Mouse (Mus musculus): ENCODE data around the gene Rasgrp4. TPM values are rescaled to one million over a fixed set of nuclear protein-coding genes. Genes with fewer than 3 reads are reported as not detected.

Rasgrp4 gene
- polyA plus RNA-seq, 1 experiment from 2014 or later, result 1.7 TPM

DNA sequence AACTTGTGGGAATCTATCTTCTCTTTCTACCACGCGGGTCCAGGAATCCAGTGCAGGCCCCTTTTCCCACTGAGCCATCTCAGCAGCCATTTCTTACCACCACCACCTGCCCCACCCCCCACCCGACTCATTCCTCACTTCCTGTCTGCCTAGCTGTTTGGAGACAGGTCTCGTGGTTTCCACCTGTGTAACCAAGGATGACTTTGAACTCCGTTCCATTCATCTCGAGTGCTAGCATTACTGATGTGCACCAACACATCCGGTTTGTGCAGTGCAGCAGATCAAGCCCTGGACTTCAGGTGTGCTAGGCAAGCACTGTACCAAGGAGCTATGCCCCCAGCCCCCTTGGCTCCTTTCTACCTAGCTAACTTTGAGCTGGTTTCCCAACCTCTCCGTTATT, 6.8 kb downstream of the Rasgrp4 start:
- 61% methylated on average over 8 of the region's 8 CpGs for WGBS (ENCODE audit: insufficient replicate concordance)
- no peak for DNase-seq

DNA sequence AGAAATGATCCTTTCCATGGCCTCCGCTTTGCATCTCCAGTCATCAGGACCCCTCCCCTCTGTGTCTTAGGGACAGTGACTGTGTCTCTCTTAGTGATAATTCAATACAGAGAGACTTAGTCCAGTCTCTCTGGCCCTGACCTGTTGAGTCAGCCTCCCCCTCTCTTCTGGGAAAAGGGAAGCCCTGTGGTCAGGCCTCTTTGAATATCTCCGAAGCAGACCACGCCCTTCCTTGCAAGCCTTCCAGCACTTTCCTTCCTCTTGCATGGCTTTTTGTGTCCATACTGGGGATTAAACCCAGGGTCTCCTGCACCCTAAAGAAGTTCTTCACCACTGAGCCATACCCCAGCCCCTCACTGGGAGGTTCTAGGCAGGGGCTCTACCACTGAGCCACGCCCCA, 9.4 kb downstream of the Rasgrp4 start:
- no peak for ATAC-seq
- no peak for DNase-seq
- no peak for TF ChIP-seq CTCF (IDR thresholded peaks at IDR 0.05; ENCODE audit: low read depth)
- no peak for TF ChIP-seq EP300 (IDR thresholded peaks at IDR 0.05; ENCODE audit: low read depth)

More for the DNA sequence above, 6.8 kb downstream of the Rasgrp4 start:
- Histone ChIP-seq H3K4me1 (ENCODE audit: insufficient read depth) (peaks cover 4% of the 10 kb centered on the region; the same call in 1 of the 2 replicates), H3K27me3 (ENCODE audit: insufficient read depth, low read length) (no peaks in the 10 kb centered on the region), H3K4me3 (ENCODE audit: low read depth, low read length) (no peak overlapping the region), H3K9me3 (ENCODE audit: low read length) (no peaks in the 10 kb centered on the region), H3K9ac (replicated peaks) (no peak overlapping the region), H3K36me3 (replicated peaks; ENCODE audit: insufficient read depth, low read length) (no peaks in the 10 kb centered on the region), H3K27ac (ENCODE audit: low read depth) (no peak overlapping the region), H3K4me2 (ENCODE audit: low read depth, low read length) (no peak overlapping the region)
- no peak for ATAC-seq
- no peak for TF ChIP-seq EP300 (IDR thresholded peaks at IDR 0.05; ENCODE audit: low read depth)
- TF ChIP-seq CTCF (IDR thresholded peaks at IDR 0.05; ENCODE audit: low read depth), result no peak

DNA sequence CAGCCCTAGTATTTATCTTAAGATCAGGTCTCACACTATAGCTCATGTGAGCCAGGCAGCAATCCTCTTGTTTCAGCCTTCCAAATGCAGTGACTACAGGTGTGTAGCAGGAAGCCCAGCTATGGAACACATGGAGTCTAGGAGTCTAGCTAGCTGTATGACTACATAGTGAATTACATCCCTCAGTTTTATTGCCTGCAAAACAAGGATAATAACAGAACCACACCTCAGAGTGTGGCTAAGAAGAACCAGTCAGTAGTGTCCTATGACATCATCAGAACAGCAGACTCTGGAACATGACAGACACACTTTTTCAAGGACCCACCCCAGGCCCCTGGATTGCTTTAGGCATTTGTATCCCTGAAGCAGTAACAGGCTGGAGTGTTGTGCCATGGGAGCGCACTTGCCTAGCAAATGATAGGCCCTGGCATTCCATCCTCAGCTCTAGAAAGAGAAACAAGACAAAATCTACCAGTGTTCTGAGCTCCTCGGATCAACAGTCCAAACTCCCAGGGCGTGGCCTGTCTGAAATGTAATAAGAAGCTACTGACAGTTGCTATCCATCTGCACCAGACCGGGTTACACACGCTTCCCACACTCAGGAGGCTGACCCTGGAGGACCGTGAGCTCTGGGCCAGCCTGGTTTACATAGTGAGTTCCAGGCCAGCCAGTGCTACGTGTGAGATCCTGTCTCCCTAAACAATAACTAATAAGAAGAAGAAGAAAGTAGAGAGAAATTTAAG, 12.1 kb downstream of the Rasgrp4 start:
- no peaks in the 10 kb centered on the region for H3K27me3 ChIP-seq (ENCODE audit: insufficient read depth, low read length)
- ATAC-seq (no peak), DNase-seq (no peak)
- no peak overlapping the region for H3K4me2 ChIP-seq (ENCODE audit: low read depth, low read length)
- peaks cover 4% of the 10 kb centered on the region; the same call in 1 of the 2 replicates for H3K4me1 ChIP-seq (ENCODE audit: insufficient read depth)
- H3K27ac ChIP-seq (ENCODE audit: low read depth), result no peak overlapping the region
- H3K9me3 ChIP-seq (ENCODE audit: low read length), result no peaks in the 10 kb centered on the region
- H3K9ac ChIP-seq (replicated peaks), result no peak overlapping the region
- TF ChIP-seq EP300 (IDR thresholded peaks at IDR 0.05; ENCODE audit: low read depth) (no peak), CTCF (IDR thresholded peaks at IDR 0.05; ENCODE audit: low read depth) (no peak)
- 70% methylated on average over 7 of the region's 7 CpGs for WGBS (ENCODE audit: insufficient replicate concordance)
- no peak overlapping the region for H3K4me3 ChIP-seq (ENCODE audit: low read depth, low read length)
- no peaks in the 10 kb centered on the region for H3K36me3 ChIP-seq (replicated peaks; ENCODE audit: insufficient read depth, low read length)

More for the DNA sequence above, 9.4 kb downstream of the Rasgrp4 start:
- Histone ChIP-seq H3K9ac (replicated peaks) (no peak overlapping the region), H3K4me1 (ENCODE audit: insufficient read depth) (peaks cover 4% of the 10 kb centered on the region; the same call in 1 of the 2 replicates), H3K27ac (ENCODE audit: low read depth) (no peak overlapping the region), H3K27me3 (ENCODE audit: insufficient read depth, low read length) (no peaks in the 10 kb centered on the region), H3K4me3 (ENCODE audit: low read depth, low read length) (no peak overlapping the region), H3K9me3 (ENCODE audit: low read length) (no peaks in the 10 kb centered on the region), H3K4me2 (ENCODE audit: low read depth, low read length) (no peak overlapping the region), H3K36me3 (replicated peaks; ENCODE audit: insufficient read depth, low read length) (no peaks in the 10 kb centered on the region)
- 61% methylated on average over 4 of the region's 4 CpGs for WGBS (ENCODE audit: insufficient replicate concordance)

DNA sequence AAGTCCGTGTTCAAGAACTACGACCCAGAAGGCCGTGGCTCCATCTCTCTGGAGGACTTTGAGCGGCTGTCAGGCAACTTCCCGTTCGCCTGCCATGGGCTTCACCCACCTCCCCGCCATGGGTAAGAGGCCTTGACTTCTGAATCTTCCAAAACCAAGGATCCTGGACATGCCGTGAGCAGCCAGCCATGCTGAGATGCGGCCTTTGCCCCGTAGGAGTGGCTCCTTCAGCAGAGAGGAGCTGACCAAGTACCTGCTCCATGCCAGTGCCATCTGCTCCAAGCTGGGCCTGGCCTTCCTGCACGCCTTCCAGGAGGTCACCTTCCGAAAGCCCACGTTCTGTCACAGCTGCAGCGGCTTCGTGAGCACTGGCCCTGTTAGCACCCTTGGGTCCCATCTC, 14.1 kb downstream of the Rasgrp4 start:
- H3K9ac ChIP-seq (replicated peaks), result no peak overlapping the region
- no peak overlapping the region for H3K27ac ChIP-seq (ENCODE audit: low read depth)
- no peaks in the 10 kb centered on the region for H3K9me3 ChIP-seq (ENCODE audit: low read length)
- no peaks in the 10 kb centered on the region for H3K27me3 ChIP-seq (ENCODE audit: insufficient read depth, low read length)
- H3K4me3 ChIP-seq (ENCODE audit: low read depth, low read length), result no peak overlapping the region
- 83% methylated on average over 15 of the region's 15 CpGs for WGBS (ENCODE audit: insufficient replicate concordance)
- no peak for DNase-seq
- no peak for TF ChIP-seq CTCF (IDR thresholded peaks at IDR 0.05; ENCODE audit: low read depth)
- no peak for TF ChIP-seq EP300 (IDR thresholded peaks at IDR 0.05; ENCODE audit: low read depth)
- no peak overlapping the region for H3K4me2 ChIP-seq (ENCODE audit: low read depth, low read length)
- H3K4me1 ChIP-seq (ENCODE audit: insufficient read depth), result peaks cover 4% of the 10 kb centered on the region; the same call in 1 of the 2 replicates
- no peaks in the 10 kb centered on the region for H3K36me3 ChIP-seq (replicated peaks; ENCODE audit: insufficient read depth, low read length)
- no peak for ATAC-seq

DNA sequence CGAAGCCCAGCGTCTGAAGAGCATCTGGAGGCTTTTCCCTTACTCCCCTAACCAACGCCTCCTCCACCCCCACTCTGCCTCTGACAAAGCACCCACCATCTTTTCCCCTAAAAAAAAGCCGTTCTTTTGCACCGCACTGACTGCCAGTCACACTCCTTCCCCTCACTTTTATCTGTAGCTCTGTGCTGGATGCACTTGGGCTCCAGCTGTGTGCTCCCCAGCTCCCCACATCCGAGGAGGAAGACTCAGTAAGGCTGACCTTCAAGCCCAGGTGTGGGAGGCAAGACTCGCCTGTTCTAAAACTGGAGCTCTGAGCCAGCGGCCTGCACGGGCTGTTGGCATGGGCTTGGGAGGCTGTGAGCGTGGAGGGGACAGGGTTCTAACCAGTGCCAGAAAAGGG, 16.8 kb downstream of the Rasgrp4 start:
- Histone ChIP-seq H3K36me3 (replicated peaks; ENCODE audit: insufficient read depth, low read length) (peaks cover 6% of the 10 kb centered on the region; the same call in 1 of the 2 replicates), H3K4me2 (ENCODE audit: low read depth, low read length) (no peak overlapping the region), H3K27me3 (ENCODE audit: insufficient read depth, low read length) (no peaks in the 10 kb centered on the region), H3K4me3 (ENCODE audit: low read depth, low read length) (no peak overlapping the region), H3K9ac (replicated peaks) (no peak overlapping the region), H3K9me3 (ENCODE audit: low read length) (peaks cover 3% of the 10 kb centered on the region; the same call in 1 of the 2 replicates), H3K4me1 (ENCODE audit: insufficient read depth) (peaks cover 12% of the 10 kb centered on the region), H3K27ac (ENCODE audit: low read depth) (no peak overlapping the region)
- ATAC-seq (no peak), DNase-seq (no peak)
- TF ChIP-seq EP300 (IDR thresholded peaks at IDR 0.05; ENCODE audit: low read depth) (no peak), CTCF (IDR thresholded peaks at IDR 0.05; ENCODE audit: low read depth) (no peak)
- 68% methylated on average over 10 of the region's 10 CpGs for WGBS (ENCODE audit: insufficient replicate concordance)

DNA sequence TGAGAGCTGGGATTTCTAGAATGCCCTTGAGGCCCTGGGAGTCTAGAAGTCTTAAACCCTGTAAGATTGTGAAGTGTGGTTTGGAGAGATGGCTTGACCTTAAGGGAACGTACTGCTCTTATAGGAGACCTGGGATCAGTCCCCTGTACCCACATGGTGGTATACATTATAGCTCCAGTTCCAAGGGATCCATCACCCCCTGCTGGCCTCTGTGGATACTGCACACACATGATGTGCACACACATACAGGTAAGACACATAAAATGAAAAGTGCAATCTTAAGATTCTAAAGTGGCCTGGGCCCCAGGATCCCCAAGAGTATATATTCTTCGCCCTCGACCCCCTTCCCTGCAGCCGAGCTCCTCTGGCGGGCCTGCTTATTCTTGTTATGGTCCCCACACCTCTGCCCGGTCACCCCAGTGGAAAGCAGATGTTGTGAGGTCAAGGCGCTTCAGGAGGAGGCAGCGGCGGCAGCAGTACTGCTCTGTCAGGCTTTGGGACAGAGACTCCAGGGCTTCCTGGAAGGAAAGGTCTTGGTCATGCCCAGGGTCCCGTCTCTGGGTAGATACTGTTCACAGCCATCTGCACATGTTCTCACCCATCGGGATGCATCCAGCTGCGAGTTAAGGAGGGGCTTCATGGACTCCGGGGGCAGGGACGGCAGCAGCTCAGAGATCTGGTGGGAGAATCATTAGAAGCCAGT, 19.5 kb downstream of the Rasgrp4 start:
- no peak for TF ChIP-seq EP300 (IDR thresholded peaks at IDR 0.05; ENCODE audit: low read depth)
- peak; percentile 33 for TF ChIP-seq CTCF (IDR thresholded peaks at IDR 0.05; ENCODE audit: low read depth)
- peaks cover 10% of the 10 kb centered on the region for H3K27me3 ChIP-seq (ENCODE audit: insufficient read depth, low read length)
- ATAC-seq (no peak), DNase-seq (no peak)
- no peak overlapping the region for H3K27ac ChIP-seq (ENCODE audit: low read depth)
- 90% methylated on average over 14 of the region's 14 CpGs for WGBS (ENCODE audit: insufficient replicate concordance)
- H3K4me1 ChIP-seq (ENCODE audit: insufficient read depth), result peaks cover 14% of the 10 kb centered on the region
- no peak overlapping the region for H3K4me2 ChIP-seq (ENCODE audit: low read depth, low read length)
- peaks cover 3% of the 10 kb centered on the region; the same call in 1 of the 2 replicates for H3K9me3 ChIP-seq (ENCODE audit: low read length)
- peaks cover 6% of the 10 kb centered on the region; the same call in 1 of the 2 replicates for H3K36me3 ChIP-seq (replicated peaks; ENCODE audit: insufficient read depth, low read length)
- no peak overlapping the region for H3K4me3 ChIP-seq (ENCODE audit: low read depth, low read length)
- H3K9ac ChIP-seq (replicated peaks), result no peak overlapping the region
